Mouse (Mus musculus) intestine, embryonic 16.5 days (tissue): ENCODE results near the gene Nop53. TPM values are rescaled to one million over a fixed set of nuclear protein-coding genes. Genes with fewer than 3 reads are reported as not detected.

ENCODE experiments used
- ATAC-seq: fragments of 200-750 bp; cut with Nextera tagmentation; 2 replicates; pipeline ENCODE4 v1.8.0; 2017; ENCODE audit warnings: moderate TSS enrichment, moderate library complexity
- H3K27ac ChIP-seq: fragments of 300-500 bp; sonication (generic); 2 replicates; pipeline ENCODE4 v1.5.1; 2014; ENCODE audit warnings: mild to moderate bottlenecking, low read length
- H3K27me3 ChIP-seq: fragments of 300-500 bp; sonication (generic); replicated peaks from 2 replicates; pipeline ENCODE4 v1.6.1; 2014; ENCODE audit warnings: low read length, control low read depth, mixed read lengths; ENCODE audit not compliant: control insufficient read depth, insufficient read depth
- H3K36me3 ChIP-seq: fragments of 300-500 bp; sonication (generic); 2 replicates; pipeline ENCODE4 v1.6.1; 2014; ENCODE audit warnings: low read length, control low read depth; ENCODE audit not compliant: control insufficient read depth, insufficient read depth
- H3K4me1 ChIP-seq: fragments of 300-500 bp; sonication (generic); 2 replicates; pipeline ENCODE4 v1.6.1; 2014; ENCODE audit warnings: low read length, control low read depth, mixed read lengths; ENCODE audit not compliant: control insufficient read depth, insufficient read depth
- H3K4me2 ChIP-seq: fragments of 300-500 bp; sonication (generic); 2 replicates; pipeline ENCODE4 v1.6.1; 2014; ENCODE audit warnings: low read depth, low read length, control low read depth
- H3K4me3 ChIP-seq: fragments of 300-500 bp; sonication (generic); 2 replicates; pipeline ENCODE4 v1.5.1; 2014; ENCODE audit warnings: mild to moderate bottlenecking, low read length
- H3K9ac ChIP-seq: fragments of 300-500 bp; sonication (generic); 2 replicates; pipeline ENCODE4 v1.6.1; 2014; ENCODE audit warnings: low read depth, low read length
- H3K9me3 ChIP-seq: fragments of 300-500 bp; sonication (generic); 2 replicates; pipeline ENCODE4 v1.6.1; 2016; ENCODE audit warnings: low read length, control low read depth; ENCODE audit not compliant: control insufficient read depth
- WGBS: fragments of 180-500 bp; shearing (Covaris S2); extraction: QIAGEN DNeasy Blood & Tissue Kit; methylation state at CpG from one replicate; pipeline ENCODE4 v1.1.7; 2014; 5-methylcytosine and 5-hydroxymethylcytosine counted together
- polyA plus RNA-seq: library from polyadenylated mRNA; unstranded; fragments of >200 nt; fragmentation: Nextera tagmentation; extraction: Ambion mirVana; gene quantifications from 2 replicates; pipeline ENCODE4 v1.2.1, GENCODE M21; 2015

Gene Nop53
- polyA plus RNA-seq, 1 experiment from 2014 or later = 156 TPM

- H3K36me3 ChIP-seq = no peaks in the 10 kb centered on the region
- H3K9ac ChIP-seq = no peak overlapping the region
- no peak overlapping the region for H3K4me2 ChIP-seq
- 83% methylated on average over 9 of the region's 9 CpGs for WGBS
- no peaks in the 10 kb centered on the region for H3K4me1 ChIP-seq
- H3K9me3 ChIP-seq = no peaks in the 10 kb centered on the region
- no peaks in the 10 kb centered on the region for H3K27me3 ChIP-seq
- no peak for ATAC-seq
- H3K27ac ChIP-seq = no peak overlapping the region
- no peak overlapping the region for H3K4me3 ChIP-seq
These were observed 44.4 kb downstream of the Nop53 start for GRCm38 (mm10) chr7:15901366-15902048.

- H3K36me3 ChIP-seq = no peaks in the 10 kb centered on the region
- no peaks in the 10 kb centered on the region for H3K9me3 ChIP-seq
- no peak overlapping the region for H3K27ac ChIP-seq
- no peak overlapping the region for H3K4me2 ChIP-seq
- H3K9ac ChIP-seq = no peak overlapping the region
- H3K4me1 ChIP-seq = no peaks in the 10 kb centered on the region
- ATAC-seq = no peak
- H3K27me3 ChIP-seq = no peaks in the 10 kb centered on the region
- 64% methylated on average over 1 of the region's 1 CpGs for WGBS
- no peak overlapping the region for H3K4me3 ChIP-seq
These were observed 51.6 kb downstream of the Nop53 start for GRCm38 (mm10) chr7:15894251-15894650.

Other genes with a start within 250 kb of the Nop53 start
- not detected in 2 replicates for gene Obox5, start 195.9 kb downstream of the Nop53 start, polyA plus RNA-seq
- gene Obox6, start 106.4 kb downstream of the Nop53 start, polyA plus RNA-seq = not detected in 2 replicates
- not detected in 2 replicates for gene Crx, start 66.1 kb downstream of the Nop53 start, polyA plus RNA-seq
- not detected in 2 replicates for gene Crxos, start 63.5 kb downstream of the Nop53 start, polyA plus RNA-seq
- 646 and 660 TPM in 2 replicates for gene Selenow, start 23.7 kb downstream of the Nop53 start, polyA plus RNA-seq
- gene Ehd2, start 21.5 kb upstream of the Nop53 start, polyA plus RNA-seq = 48.1 and 50.9 TPM in 2 replicates
- 3.7 and 4.0 TPM in 2 replicates for gene Bicra, start 101.8 kb upstream of the Nop53 start, polyA plus RNA-seq
- 0.07 and 0.21 TPM in 2 replicates for gene Zfp541, start 115.7 kb upstream of the Nop53 start, polyA plus RNA-seq
- gene Napa, start 152.4 kb upstream of the Nop53 start, polyA plus RNA-seq = 211 and 233 TPM in 2 replicates
- 24.3 and 27.1 TPM in 2 replicates for gene Kptn, start 173.8 kb upstream of the Nop53 start, polyA plus RNA-seq
- gene Slc8a2, start 183.8 kb upstream of the Nop53 start, polyA plus RNA-seq = 0.15 and 0.21 TPM in 2 replicates
- gene Meis3, start 229.0 kb upstream of the Nop53 start, polyA plus RNA-seq = 30.0 TPM in 2 replicates